Mouse (Mus musculus) embryonic fibroblast, embryonic 13.5 days (primary cell): ENCODE measurements around the gene Krtap16-1. TPM values are rescaled to one million over a fixed set of nuclear protein-coding genes. Genes with fewer than 3 reads are reported as not detected.
A peak's percentile ranks its signal among the peaks of the same experiment; 100 is the strongest.

Source experiments
- H3K27ac ChIP-seq: 2 replicates; pipeline ENCODE4 v1.5.1; 2012; ENCODE audit warnings: low read length, control low read depth, inconsistent platforms; ENCODE audit not compliant: insufficient read depth
- H3K4me1 ChIP-seq: 2 replicates; pipeline ENCODE4 v1.6.1; 2011; ENCODE audit warnings: low read length; ENCODE audit not compliant: control insufficient read depth, insufficient read depth
- H3K4me3 ChIP-seq: 2 replicates; pipeline ENCODE4 v1.5.1; 2011; ENCODE audit warnings: mild to moderate bottlenecking, control low read depth, low read length; ENCODE audit not compliant: insufficient read depth
- CTCF ChIP-seq: IDR thresholded peaks from 2 replicates; pipeline ENCODE4 v1.5.1; 2011; ENCODE audit warnings: mild to moderate bottlenecking, control low read depth, low read length, moderate library complexity, borderline replicate concordance; ENCODE audit not compliant: insufficient read depth
- POLR2A ChIP-seq: IDR thresholded peaks from 2 replicates; pipeline ENCODE4 v1.6.1; 2011; ENCODE audit warnings: low read depth, mild to moderate bottlenecking, control low read depth, low read length, moderate library complexity
- polyA plus RNA-seq: library from polyadenylated mRNA; stranded (reverse); fragments of >200 nt; gene quantifications from 2 replicates; pipeline ENCODE4 v1.2.4, GENCODE M21; 2011; ENCODE audit warnings: low read depth; ENCODE audit not compliant: missing spikeins, insufficient read length

Gene Krtap16-1
- polyA plus RNA-seq, 1 experiment = not detected

- peak; percentile 46; the same call in 1 of the 2 replicates for TF ChIP-seq CTCF
- TF ChIP-seq POLR2A = no peak
- Histone ChIP-seq H3K4me1 (no peaks in the 10 kb centered on the region), H3K27ac (no peak overlapping the region), H3K4me3 (no peak overlapping the region)
Observed at GRCm38 (mm10) chr11:100004846-100005245, 18.4 kb upstream of the Krtap16-1 start.

- TF ChIP-seq POLR2A (no peak), CTCF (no peak)
- Histone ChIP-seq H3K27ac (no peak overlapping the region), H3K4me3 (no peak overlapping the region), H3K4me1 (no peaks in the 10 kb centered on the region)
Observed at GRCm38 (mm10) chr11:99999091-99999490, 12.7 kb upstream of the Krtap16-1 start.

- Histone ChIP-seq H3K27ac (no peak overlapping the region), H3K4me1 (no peaks in the 10 kb centered on the region), H3K4me3 (no peak overlapping the region)
- TF ChIP-seq POLR2A (no peak), CTCF (no peak)
Observed at GRCm38 (mm10) chr11:99994384-99994661, 7.9 kb upstream of the Krtap16-1 start.

- H3K27ac ChIP-seq = no peak within 1 kb of the TSS
- H3K4me1 ChIP-seq = no peaks in the 10 kb centered on the region
- no peak for TF ChIP-seq POLR2A
- no peak for TF ChIP-seq CTCF
- H3K4me3 ChIP-seq = no peak within 1 kb of the TSS
Observed at GRCm38 (mm10) chr11:99993620-99994383, 7.4 kb upstream of the Krtap16-1 start, which contains the start of gene Krtap17-1. Krtap17-1 (minus strand) TSS chr11:99993994.

DNA sequence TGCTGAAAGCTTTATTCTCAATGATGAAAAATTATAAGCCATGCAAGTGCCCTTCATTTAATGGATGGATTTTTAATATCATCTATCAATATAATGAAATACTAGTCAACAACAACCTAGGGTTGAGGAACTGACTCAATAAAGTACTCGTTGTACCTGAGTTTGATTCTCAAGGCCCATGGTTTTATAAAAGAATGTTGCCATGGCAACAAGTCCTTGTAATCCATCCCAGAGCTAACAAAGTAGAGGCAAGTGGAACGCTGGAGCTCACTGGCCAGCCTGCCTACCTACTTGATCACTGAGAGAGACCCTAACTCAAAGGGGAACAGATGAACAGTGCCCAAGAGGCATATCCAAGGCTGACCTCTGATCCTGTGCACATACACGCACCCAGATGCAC, 4.2 kb upstream of the Krtap16-1 start:
- Histone ChIP-seq H3K4me3 (no peak overlapping the region), H3K4me1 (no peaks in the 10 kb centered on the region), H3K27ac (no peak overlapping the region)
- TF ChIP-seq POLR2A = no peak
- TF ChIP-seq CTCF = no peak

DNA sequence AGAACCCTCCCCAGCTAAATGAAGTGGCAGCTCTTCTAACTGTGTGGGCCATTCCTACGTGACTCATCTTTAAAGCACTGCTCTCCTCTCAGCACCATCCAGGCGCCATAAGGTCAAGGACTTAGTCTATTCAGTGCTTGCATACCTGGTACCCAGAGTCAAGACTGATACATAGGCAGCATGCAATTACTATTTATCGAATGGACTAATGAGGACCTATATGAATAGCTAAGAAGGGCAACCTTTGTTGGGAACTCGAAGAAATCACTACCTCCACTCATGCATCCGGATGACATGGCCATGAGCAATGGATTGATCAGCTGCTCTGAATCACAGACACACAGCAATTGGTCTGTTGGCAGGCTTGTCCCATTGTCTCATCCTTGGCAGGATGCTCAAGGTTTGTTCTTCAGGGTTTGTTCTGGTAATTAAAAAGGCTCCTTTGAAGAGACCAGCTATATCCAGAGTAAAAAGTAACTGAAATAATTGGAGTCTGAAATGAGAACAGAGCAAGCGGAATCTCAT, 3.5 kb upstream of the Krtap16-1 start:
- no peak overlapping the region for H3K4me3 ChIP-seq
- TF ChIP-seq POLR2A (no peak), CTCF (no peak)
- no peak overlapping the region for H3K27ac ChIP-seq
- H3K4me1 ChIP-seq = no peaks in the 10 kb centered on the region

- Histone ChIP-seq H3K4me1 (no peaks in the 10 kb centered on the region), H3K27ac (no peak overlapping the region), H3K4me3 (no peak overlapping the region)
- TF ChIP-seq CTCF (no peak), POLR2A (no peak)
Observed at GRCm38 (mm10) chr11:99988530-99988929, 2.1 kb upstream of the Krtap16-1 start.

- Histone ChIP-seq H3K27ac (no peak overlapping the region), H3K4me1 (no peaks in the 10 kb centered on the region), H3K4me3 (no peak overlapping the region)
- no peak for TF ChIP-seq CTCF
- TF ChIP-seq POLR2A = no peak
Observed at GRCm38 (mm10) chr11:99985291-99986092, 905 bp downstream of the Krtap16-1 start.

DNA sequence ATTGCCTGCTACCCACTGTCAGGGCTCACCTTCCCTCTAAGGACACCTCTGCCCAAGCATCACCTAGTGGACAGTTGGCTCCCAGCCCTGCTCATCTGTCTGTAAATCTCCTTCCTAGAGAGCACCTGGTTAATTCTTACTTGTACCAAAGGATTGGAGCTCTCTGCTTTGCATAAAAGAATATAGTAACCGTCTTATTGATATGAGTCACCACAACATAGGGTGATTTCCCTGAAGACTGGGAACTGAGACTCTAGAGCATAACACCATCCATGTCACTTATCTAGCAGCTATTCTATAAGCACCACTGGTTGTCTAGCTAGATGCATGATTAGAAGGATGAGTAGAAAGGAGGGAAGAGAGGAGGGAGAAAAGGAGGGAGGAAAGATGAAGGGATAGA, 3.0 kb downstream of the Krtap16-1 start:
- Histone ChIP-seq H3K27ac (no peak overlapping the region), H3K4me1 (no peaks in the 10 kb centered on the region), H3K4me3 (no peak overlapping the region)
- no peak for TF ChIP-seq POLR2A
- TF ChIP-seq CTCF = no peak

DNA sequence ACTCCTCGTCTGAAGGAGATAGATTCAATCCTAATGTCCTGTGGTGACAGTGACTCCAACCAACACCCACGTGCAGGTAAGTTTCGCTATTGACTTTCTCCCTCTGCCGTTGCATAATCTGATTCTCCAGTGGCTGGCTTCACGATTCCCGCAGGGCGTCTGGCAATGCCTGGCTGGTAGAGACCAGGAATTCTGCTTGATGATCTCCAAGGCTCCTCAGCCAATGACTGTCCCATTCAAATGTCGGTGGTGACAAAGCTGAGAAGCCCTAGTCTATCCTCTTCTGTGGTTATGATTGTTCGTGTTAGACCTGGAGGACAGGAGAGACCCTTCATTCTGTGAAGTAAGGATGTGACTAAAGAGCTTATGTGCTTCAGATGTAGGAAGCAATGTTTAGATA, 3.7 kb downstream of the Krtap16-1 start:
- TF ChIP-seq CTCF (no peak), POLR2A (no peak)
- Histone ChIP-seq H3K27ac (no peak overlapping the region), H3K4me1 (no peaks in the 10 kb centered on the region), H3K4me3 (no peak overlapping the region)
